Mouse (Mus musculus): Measurements from ENCODE around the gene Chchd6. TPM values are rescaled to one million over a fixed set of nuclear protein-coding genes. Genes with fewer than 3 reads are reported as not detected.

Chchd6 gene
- polyA plus RNA-seq, 1 experiment from 2014 or later = 54.8 TPM

GRCm38 (mm10) chr6:89615373-89615755 is 19.9 kb upstream of the Chchd6 start:
- Histone ChIP-seq H3K4me2 (no peak overlapping the region), H3K4me1 (replicated peaks) (peaks cover 33% of the 10 kb centered on the region), H3K4me3 (replicated peaks) (no peak overlapping the region), H3K36me3 (no peaks in the 10 kb centered on the region), H3K27me3 (no peaks in the 10 kb centered on the region), H3K27ac (peak overlapping the region; percentile 77), H3K9ac (replicated peaks) (no peak overlapping the region), H3K9me3 (no peaks in the 10 kb centered on the region)
- WGBS = 45% methylated on average over 7 of the region's 7 CpGs
- ATAC-seq (ENCODE audit: insufficient number of reproducible peaks, insufficient read depth, low FRiP score, low TSS enrichment, low read depth) = no peak

- H3K9ac ChIP-seq (replicated peaks) = no peak overlapping the region
- H3K27me3 ChIP-seq = no peaks in the 10 kb centered on the region
- H3K27ac ChIP-seq = peak overlapping the region; percentile 77
- no peaks in the 10 kb centered on the region for H3K9me3 ChIP-seq
- 58% methylated on average over 7 of the region's 7 CpGs for WGBS
- H3K4me3 ChIP-seq (replicated peaks) = no peak overlapping the region
- H3K36me3 ChIP-seq = no peaks in the 10 kb centered on the region
- no peak overlapping the region for H3K4me2 ChIP-seq
- peaks cover 33% of the 10 kb centered on the region for H3K4me1 ChIP-seq (replicated peaks)
- no peak for ATAC-seq (ENCODE audit: insufficient number of reproducible peaks, insufficient read depth, low FRiP score, low TSS enrichment, low read depth)
These were observed 19.3 kb upstream of the Chchd6 start for GRCm38 (mm10) chr6:89614596-89615372.

- peak; percentile 49 for ATAC-seq (ENCODE audit: insufficient number of reproducible peaks, insufficient read depth, low FRiP score, low TSS enrichment, low read depth)
- WGBS = 6% methylated on average over 2 of the region's 2 CpGs
- Histone ChIP-seq H3K4me1 (replicated peaks) (peaks cover 33% of the 10 kb centered on the region), H3K9me3 (no peaks in the 10 kb centered on the region), H3K36me3 (no peaks in the 10 kb centered on the region), H3K4me2 (no peak overlapping the region), H3K27ac (peak overlapping the region; percentile 77), H3K27me3 (no peaks in the 10 kb centered on the region), H3K9ac (replicated peaks) (no peak overlapping the region), H3K4me3 (replicated peaks) (no peak overlapping the region)
These were observed 18.6 kb upstream of the Chchd6 start for GRCm38 (mm10) chr6:89614107-89614471.

GRCm38 (mm10) chr6:89613336-89614106 is 18.1 kb upstream of the Chchd6 start:
- H3K4me3 ChIP-seq (replicated peaks) = no peak overlapping the region
- 47% methylated on average over 15 of the region's 15 CpGs for WGBS
- peak; percentile 78 for ATAC-seq (ENCODE audit: insufficient number of reproducible peaks, insufficient read depth, low FRiP score, low TSS enrichment, low read depth)
- no peaks in the 10 kb centered on the region for H3K27me3 ChIP-seq
- H3K36me3 ChIP-seq = no peaks in the 10 kb centered on the region
- peaks cover 33% of the 10 kb centered on the region for H3K4me1 ChIP-seq (replicated peaks)
- no peak overlapping the region for H3K9ac ChIP-seq (replicated peaks)
- no peaks in the 10 kb centered on the region for H3K9me3 ChIP-seq
- H3K4me2 ChIP-seq = no peak overlapping the region
- peak overlapping the region; percentile 77 for H3K27ac ChIP-seq

GRCm38 (mm10) chr6:89607999-89608398 is 12.5 kb upstream of the Chchd6 start:
- Histone ChIP-seq H3K27ac (no peak overlapping the region), H3K9ac (replicated peaks) (no peak overlapping the region), H3K4me3 (replicated peaks) (no peak overlapping the region), H3K36me3 (no peaks in the 10 kb centered on the region), H3K27me3 (no peaks in the 10 kb centered on the region), H3K9me3 (no peaks in the 10 kb centered on the region), H3K4me1 (replicated peaks) (no peaks in the 10 kb centered on the region), H3K4me2 (no peak overlapping the region)
- WGBS = 44% methylated on average over 4 of the region's 4 CpGs
- ATAC-seq (ENCODE audit: insufficient number of reproducible peaks, insufficient read depth, low FRiP score, low TSS enrichment, low read depth) = no peak

GRCm38 (mm10) chr6:89606096-89606495 is 10.6 kb upstream of the Chchd6 start:
- H3K27ac ChIP-seq = no peak overlapping the region
- no peak for ATAC-seq (ENCODE audit: insufficient number of reproducible peaks, insufficient read depth, low FRiP score, low TSS enrichment, low read depth)
- no peak overlapping the region for H3K4me2 ChIP-seq
- H3K36me3 ChIP-seq = no peaks in the 10 kb centered on the region
- WGBS = 81% methylated on average over 3 of the region's 3 CpGs
- no peaks in the 10 kb centered on the region for H3K27me3 ChIP-seq
- H3K9me3 ChIP-seq = no peaks in the 10 kb centered on the region
- no peaks in the 10 kb centered on the region for H3K4me1 ChIP-seq (replicated peaks)
- H3K4me3 ChIP-seq (replicated peaks) = no peak overlapping the region
- H3K9ac ChIP-seq (replicated peaks) = no peak overlapping the region

- no peak for ATAC-seq (ENCODE audit: insufficient number of reproducible peaks, insufficient read depth, low FRiP score, low TSS enrichment, low read depth)
- Histone ChIP-seq H3K9me3 (peaks cover 7% of the 10 kb centered on the region), H3K9ac (replicated peaks) (no peak overlapping the region), H3K27me3 (no peaks in the 10 kb centered on the region), H3K27ac (no peak overlapping the region), H3K4me1 (replicated peaks) (peaks cover 7% of the 10 kb centered on the region; the same call in 1 of the 2 replicates), H3K36me3 (no peaks in the 10 kb centered on the region), H3K4me2 (no peak overlapping the region), H3K4me3 (replicated peaks) (no peak overlapping the region)
- WGBS = 94% methylated on average over 1 of the region's 1 CpGs
These were observed 1.1 kb upstream of the Chchd6 start for GRCm38 (mm10) chr6:89596510-89596909.

- peak; percentile 40; the same call in 1 of the 2 replicates for ATAC-seq (ENCODE audit: insufficient number of reproducible peaks, insufficient read depth, low FRiP score, low TSS enrichment, low read depth)
- Histone ChIP-seq H3K9me3 (peaks cover 7% of the 10 kb centered on the region), H3K4me1 (replicated peaks) (peaks cover 7% of the 10 kb centered on the region; the same call in 1 of the 2 replicates), H3K36me3 (no peaks in the 10 kb centered on the region), H3K4me3 (replicated peaks) (no peak overlapping the region), H3K4me2 (peak overlapping the region; percentile 74; the same call in 1 of the 2 replicates), H3K27ac (no peak overlapping the region), H3K9ac (replicated peaks) (no peak overlapping the region), H3K27me3 (no peaks in the 10 kb centered on the region)
- WGBS = 25% methylated on average over 5 of the region's 5 CpGs
These were observed 310 bp upstream of the Chchd6 start for GRCm38 (mm10) chr6:89595777-89596146.

GRCm38 (mm10) chr6:89592016-89592415 is 3.4 kb downstream of the Chchd6 start:
- Histone ChIP-seq H3K36me3 (no peaks in the 10 kb centered on the region), H3K9ac (replicated peaks) (no peak overlapping the region), H3K4me1 (replicated peaks) (peaks cover 7% of the 10 kb centered on the region; the same call in 1 of the 2 replicates), H3K27ac (no peak overlapping the region), H3K9me3 (no peaks in the 10 kb centered on the region), H3K4me2 (no peak overlapping the region), H3K27me3 (no peaks in the 10 kb centered on the region), H3K4me3 (replicated peaks) (no peak overlapping the region)
- no peak for ATAC-seq (ENCODE audit: insufficient number of reproducible peaks, insufficient read depth, low FRiP score, low TSS enrichment, low read depth)
- 96% methylated on average over 3 of the region's 3 CpGs for WGBS

GRCm38 (mm10) chr6:89591531-89591930 is 3.9 kb downstream of the Chchd6 start:
- Histone ChIP-seq H3K36me3 (no peaks in the 10 kb centered on the region), H3K4me1 (replicated peaks) (peaks cover 7% of the 10 kb centered on the region; the same call in 1 of the 2 replicates), H3K27ac (no peak overlapping the region), H3K4me2 (no peak overlapping the region), H3K9ac (replicated peaks) (no peak overlapping the region), H3K9me3 (no peaks in the 10 kb centered on the region), H3K27me3 (no peaks in the 10 kb centered on the region), H3K4me3 (replicated peaks) (no peak overlapping the region)
- ATAC-seq (ENCODE audit: insufficient number of reproducible peaks, insufficient read depth, low FRiP score, low TSS enrichment, low read depth) = no peak
- 81% methylated on average over 3 of the region's 3 CpGs for WGBS

GRCm38 (mm10) chr6:89585696-89586095 is 9.8 kb downstream of the Chchd6 start:
- Histone ChIP-seq H3K36me3 (no peaks in the 10 kb centered on the region), H3K9me3 (no peaks in the 10 kb centered on the region), H3K4me1 (replicated peaks) (peaks cover 21% of the 10 kb centered on the region), H3K27me3 (no peaks in the 10 kb centered on the region), H3K27ac (0 out of 2 replicates have a peak overlapping the region, but pooled peaks have one; percentile 12), H3K9ac (replicated peaks) (no peak overlapping the region), H3K4me3 (replicated peaks) (no peak overlapping the region), H3K4me2 (no peak overlapping the region)
- ATAC-seq (ENCODE audit: insufficient number of reproducible peaks, insufficient read depth, low FRiP score, low TSS enrichment, low read depth) = no peak
